Comparison of ENCODE assay signal across 24 mouse cellular contexts in the genomic region with DNA sequence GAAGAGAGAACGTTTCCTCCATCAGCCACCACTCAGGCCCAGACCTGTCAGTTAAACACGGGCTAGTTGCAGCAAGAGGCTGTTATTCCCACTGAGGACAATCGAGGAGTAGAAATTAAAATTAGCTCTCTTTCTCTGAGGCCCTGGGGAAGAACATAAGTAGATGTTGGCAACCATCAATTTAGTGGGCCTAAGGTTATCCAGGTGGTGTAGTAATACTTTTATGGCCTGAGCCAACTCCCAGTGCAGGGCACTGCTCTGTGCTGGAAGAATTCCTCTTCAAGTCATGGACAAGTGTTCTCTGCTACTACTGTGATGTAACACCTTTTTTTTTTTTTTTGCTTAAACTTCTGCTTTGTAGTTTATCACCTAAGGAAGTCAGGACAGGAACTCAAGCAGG.
"Had no signal": no experiment of that assay in that cellular context is flagged by ENCODE, and none has a peak within 500 bp of the region (broad histone marks: within the 10 kb centered on the region; RNA-seq: fewer than 3 reads in every experiment).

No protein-coding gene starts in this region.

- H3K36me3 ChIP-seq: heart, embryonic 13.5 days; heart, embryonic 15.5 days; hindbrain, embryonic 13.5 days; hindbrain, embryonic 15.5 days; limb, embryonic 10.5 days; limb, embryonic 12.5 days; liver, embryonic 13.5 days had no signal

- H3K4me3 ChIP-seq: gastrocnemius, adult 2 months; heart, embryonic 13.5 days; heart, embryonic 15.5 days; hindbrain, embryonic 13.5 days; hindbrain, embryonic 15.5 days; layer of hippocampus, adult 2 months; left cerebral cortex, adult 2 months; limb, embryonic 10.5 days; limb, embryonic 12.5 days; liver, embryonic 13.5 days had no signal

- ATAC-seq: hindbrain, postnatal 0 days had no signal

- H3K27ac ChIP-seq: gastrocnemius, adult 2 months; heart, embryonic 13.5 days; heart, embryonic 15.5 days; hindbrain, embryonic 13.5 days; hindbrain, embryonic 15.5 days; hindbrain, postnatal 0 days; layer of hippocampus, adult 2 months; left cerebral cortex, adult 2 months; limb, embryonic 10.5 days; limb, embryonic 12.5 days; liver, embryonic 13.5 days had no signal

- H3K4me1 ChIP-seq: hindbrain, embryonic 15.5 days; limb, embryonic 10.5 days; limb, embryonic 12.5 days; liver, embryonic 13.5 days had no signal

- H3K4me2 ChIP-seq: heart, embryonic 11.5 days; heart, embryonic 13.5 days; heart, embryonic 15.5 days; hindbrain, embryonic 13.5 days; hindbrain, embryonic 15.5 days; limb, embryonic 12.5 days; liver, embryonic 11.5 days; liver, embryonic 13.5 days had no signal

- H3K27me3 ChIP-seq: heart, embryonic 13.5 days; heart, embryonic 15.5 days; hindbrain, embryonic 15.5 days; limb, embryonic 12.5 days; liver, embryonic 13.5 days had no signal

- DNase-seq: gastrocnemius, adult 2 months; gastrocnemius, postnatal 10 days; gastrocnemius, postnatal 25 days; heart, adult 11 months; heart, postnatal 14 days; heart, postnatal 36 days; kidney, adult 18-20 months; kidney, adult 8-10 months; kidney, postnatal 10 days; kidney, postnatal 25 days; kidney, postnatal 4 days; liver; liver, embryonic 13.5 days had no signal

- H3K9me3 ChIP-seq: heart, embryonic 13.5 days; heart, embryonic 15.5 days; hindbrain, embryonic 13.5 days; hindbrain, embryonic 15.5 days; limb, embryonic 10.5 days; limb, embryonic 12.5 days; liver, embryonic 13.5 days had no signal

- H3K9ac ChIP-seq: heart, embryonic 13.5 days; heart, embryonic 15.5 days; hindbrain, embryonic 13.5 days; hindbrain, embryonic 15.5 days; limb, embryonic 12.5 days; liver, embryonic 13.5 days had no signal
